Mouse (Mus musculus) brown adipose tissue, adult 24 weeks (tissue): ENCODE data around the gene Eda. TPM values are rescaled to one million over a fixed set of nuclear protein-coding genes. Genes with fewer than 3 reads are reported as not detected.
"Not testable (repeated sequence)": the region's sequence is repeated elsewhere in the genome, so short reads cannot be mapped to it uniquely, and the experiment has no call there.

ENCODE experiments used
- H3K27ac ChIP-seq: fragments of 200-500 bp; replicated peaks from 2 replicates; pipeline ENCODE4 v1.5.1; 2012; ENCODE audit warnings: low read depth, mild to moderate bottlenecking, low read length
- H3K4me1 ChIP-seq: fragments of 200-500 bp; 2 replicates; pipeline ENCODE4 v1.6.1; 2012; ENCODE audit warnings: low read length, mixed read lengths; ENCODE audit not compliant: control insufficient read depth, insufficient read depth, insufficient read length
- H3K4me3 ChIP-seq: fragments of 200-500 bp; 2 replicates; pipeline ENCODE4 v1.5.1; 2012; ENCODE audit warnings: low read depth, mild to moderate bottlenecking, low read length, moderate library complexity; ENCODE audit not compliant: insufficient read depth
- polyA plus RNA-seq: library from polyadenylated mRNA; stranded (reverse); fragments of >200 nt; gene quantifications from 2 replicates; pipeline ENCODE4 v1.2.4, GENCODE M21; 2012; ENCODE audit not compliant: missing spikeins, insufficient read depth, insufficient read length

The Eda gene
- polyA plus RNA-seq, 1 experiment, result 4.1 TPM

DNA sequence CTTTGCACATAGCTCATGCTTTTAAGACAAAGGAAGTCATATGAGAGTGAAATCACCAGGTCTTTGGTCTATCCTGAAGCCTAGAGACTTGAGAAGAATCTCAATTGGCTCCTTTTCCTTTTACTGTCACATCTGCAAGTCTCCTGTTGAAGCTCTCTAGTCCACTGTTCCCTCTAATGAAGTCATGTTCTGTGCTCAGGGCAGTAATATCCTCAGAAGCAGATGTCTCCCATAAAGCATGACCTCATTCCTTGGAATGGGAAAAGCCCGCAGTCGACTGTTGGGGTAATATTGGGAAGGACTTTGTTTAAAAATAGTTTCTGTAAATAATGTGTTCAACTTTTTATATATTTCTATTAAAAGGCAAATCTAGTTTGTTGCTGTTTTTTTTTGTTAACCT lies 381.6 kb downstream of the Eda start:
- Histone ChIP-seq H3K4me1 (no peaks in the 10 kb centered on the region), H3K27ac (no peak overlapping the region), H3K4me3 (no peak overlapping the region)

GRCm38 (mm10) chrX:100389887-100390286 lies 414.5 kb downstream of the Eda start:
- Histone ChIP-seq H3K4me3 (no peak overlapping the region), H3K27ac (no peak overlapping the region), H3K4me1 (no peaks in the 10 kb centered on the region)

DNA sequence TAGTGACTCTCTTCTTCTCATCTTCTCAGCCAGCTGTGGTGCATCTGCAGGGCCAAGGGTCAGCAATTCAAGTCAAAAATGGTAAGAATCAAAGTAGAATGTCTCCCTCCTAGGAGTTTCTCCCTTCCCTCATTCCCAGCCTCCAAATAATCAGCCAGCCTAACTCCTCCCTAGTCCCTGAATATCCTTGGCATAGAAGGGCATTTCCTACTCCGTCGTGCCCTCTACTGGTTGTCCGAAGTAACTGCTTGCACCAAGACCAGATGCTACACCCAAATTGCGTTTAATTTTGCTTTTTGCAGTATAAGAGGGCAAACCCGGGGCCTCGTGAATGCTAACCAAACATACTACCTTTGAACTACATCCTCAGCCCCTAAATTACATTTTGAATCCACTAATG lies 416.9 kb downstream of the Eda start:
- no peak overlapping the region for H3K27ac ChIP-seq
- no peaks in the 10 kb centered on the region for H3K4me1 ChIP-seq
- no peak overlapping the region for H3K4me3 ChIP-seq

GRCm38 (mm10) chrX:100394223-100394861 lies 418.9 kb downstream of the Eda start:
- Histone ChIP-seq H3K27ac (no peak overlapping the region), H3K4me1 (no peaks in the 10 kb centered on the region), H3K4me3 (no peak overlapping the region)

DNA sequence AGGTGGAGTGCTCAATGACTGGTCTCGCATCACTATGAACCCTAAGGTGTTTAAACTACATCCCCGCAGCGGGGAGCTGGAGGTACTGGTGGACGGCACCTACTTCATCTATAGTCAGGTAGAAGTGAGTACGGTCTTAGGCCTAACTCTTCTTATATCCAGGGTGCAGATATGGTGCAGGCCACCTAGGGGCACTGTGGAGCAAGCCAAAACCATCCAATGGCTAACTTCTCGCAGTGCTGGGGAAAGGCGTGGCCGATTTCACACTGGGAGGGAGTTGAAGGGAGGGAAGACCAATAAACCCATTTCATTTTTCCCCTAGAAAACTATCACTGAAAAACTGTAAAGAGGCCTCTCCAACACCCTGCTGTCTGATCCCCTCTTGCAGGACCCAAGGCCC lies 419.6 kb downstream of the Eda start:
- no peaks in the 10 kb centered on the region for H3K4me1 ChIP-seq

DNA sequence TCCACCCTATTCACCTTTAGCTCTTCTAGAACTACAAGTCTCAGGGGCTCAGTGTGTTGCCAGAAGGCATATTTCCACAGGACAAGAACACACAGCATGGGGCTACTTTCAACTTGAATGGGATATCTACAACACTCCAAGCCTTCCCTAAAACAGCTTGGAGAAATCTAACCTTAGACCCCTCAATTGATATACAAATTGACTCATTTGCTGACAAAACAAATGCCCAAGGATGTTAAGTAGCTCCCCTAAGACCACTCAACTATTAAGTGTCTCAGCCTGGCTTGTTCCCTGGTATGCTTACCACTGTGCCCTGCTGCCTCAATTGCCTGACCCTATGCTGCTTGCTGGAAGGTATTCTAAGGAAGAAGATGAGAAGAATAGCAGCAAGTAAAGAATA lies 425.5 kb downstream of the Eda start:
- Histone ChIP-seq H3K27ac (no peak overlapping the region), H3K4me1 (no peaks in the 10 kb centered on the region), H3K4me3 (no peak overlapping the region)

More for the DNA sequence above, 419.6 kb downstream of the Eda start:
- no peak overlapping the region for H3K4me3 ChIP-seq
- H3K27ac ChIP-seq, result no peak overlapping the region

DNA sequence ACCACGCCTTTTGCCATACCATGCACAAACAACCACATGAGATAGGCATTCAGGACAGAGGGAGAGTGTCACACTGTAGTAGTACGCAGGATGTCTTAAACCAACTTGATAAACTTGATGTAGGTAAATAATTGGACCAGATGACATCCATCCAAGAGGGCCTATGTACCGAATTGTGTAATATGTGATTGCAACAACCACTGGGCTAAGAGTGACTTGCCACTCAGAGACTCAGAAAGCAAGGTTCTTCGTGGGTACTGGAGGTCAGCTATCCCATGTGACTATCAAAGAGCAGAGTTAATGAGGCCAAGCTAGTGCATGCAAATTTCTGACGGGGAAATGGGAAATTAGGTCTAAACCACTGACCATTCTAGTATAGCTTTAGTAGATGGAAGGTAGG lies 426.3 kb downstream of the Eda start:
- no peak overlapping the region for H3K4me3 ChIP-seq
- no peak overlapping the region for H3K27ac ChIP-seq
- H3K4me1 ChIP-seq, result no peaks in the 10 kb centered on the region

GRCm38 (mm10) chrX:100409245-100409644 lies 433.8 kb downstream of the Eda start:
- Histone ChIP-seq H3K4me3 (no peak overlapping the region), H3K27ac (no peak overlapping the region), H3K4me1 (no peaks in the 10 kb centered on the region)

- no peaks in the 10 kb centered on the region for H3K4me1 ChIP-seq
- H3K4me3 ChIP-seq, result no peak within 1 kb of the TSS
- H3K27ac ChIP-seq, result no peak within 1 kb of the TSS
Observed at GRCm38 (mm10) chrX:100428693-100429092, 453.3 kb downstream of the Eda start, which contains the start of gene Otud6a. Gene Otud6a, plus strand, starts transcription at chrX:100429013.

DNA sequence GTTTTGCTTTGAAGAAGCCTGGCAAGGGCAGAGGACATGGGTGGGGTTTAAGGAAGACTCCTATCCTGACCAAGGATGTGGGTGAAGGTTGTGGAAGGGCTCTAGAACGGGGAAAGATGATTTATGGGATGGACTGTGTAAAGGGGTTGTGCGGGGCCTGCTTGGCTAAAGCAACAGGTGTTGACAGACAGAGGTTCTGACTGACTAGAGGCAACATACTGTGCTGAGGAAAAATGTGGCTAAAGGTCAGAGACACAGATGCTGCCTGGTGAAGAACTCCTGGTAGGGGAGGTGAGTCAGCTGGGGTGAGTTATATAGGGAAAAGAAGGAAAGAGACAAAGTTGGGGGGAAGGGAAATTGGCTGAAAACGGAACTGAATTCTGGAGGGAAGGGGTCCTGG lies 456.9 kb downstream of the Eda start:
- no peak overlapping the region for H3K4me3 ChIP-seq
- H3K4me1 ChIP-seq, result no peaks in the 10 kb centered on the region
- H3K27ac ChIP-seq, result no peak overlapping the region

- H3K4me1 ChIP-seq, H3K27ac ChIP-seq, H3K4me3 ChIP-seq: not testable (repeated sequence)
Observed at GRCm38 (mm10) chrX:100442617-100443016, 467.2 kb downstream of the Eda start, which contains the start of gene Awat2. Gene Awat2, minus strand, starts transcription at chrX:100442717.

DNA sequence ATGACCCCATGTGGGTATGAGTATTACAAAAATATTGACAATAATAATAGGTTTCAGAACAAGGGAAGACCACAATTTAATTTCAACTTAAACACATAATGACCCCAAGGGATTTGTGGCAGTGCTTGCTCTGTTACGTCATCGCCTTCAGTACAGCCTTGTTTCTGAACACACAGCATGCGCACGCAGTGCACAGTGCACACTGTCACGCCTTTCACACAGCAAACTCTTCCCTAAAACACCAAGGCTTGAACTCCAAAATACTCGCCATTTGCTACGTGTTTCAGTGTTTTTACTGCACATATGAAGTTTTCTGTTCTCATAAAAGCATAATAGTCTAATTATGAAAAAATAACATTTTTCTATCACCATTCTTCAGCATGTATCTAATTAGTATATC lies 468.1 kb downstream of the Eda start:
- Histone ChIP-seq H3K27ac (no peak overlapping the region), H3K4me3 (no peak overlapping the region), H3K4me1 (no peaks in the 10 kb centered on the region)

Other genes with a start within 250 kb of the Eda start
- 0.75 and 0.79 TPM in 2 replicates for gene Tmem28, start 154.6 kb upstream of the Eda start, polyA plus RNA-seq